In the genomic region with DNA sequence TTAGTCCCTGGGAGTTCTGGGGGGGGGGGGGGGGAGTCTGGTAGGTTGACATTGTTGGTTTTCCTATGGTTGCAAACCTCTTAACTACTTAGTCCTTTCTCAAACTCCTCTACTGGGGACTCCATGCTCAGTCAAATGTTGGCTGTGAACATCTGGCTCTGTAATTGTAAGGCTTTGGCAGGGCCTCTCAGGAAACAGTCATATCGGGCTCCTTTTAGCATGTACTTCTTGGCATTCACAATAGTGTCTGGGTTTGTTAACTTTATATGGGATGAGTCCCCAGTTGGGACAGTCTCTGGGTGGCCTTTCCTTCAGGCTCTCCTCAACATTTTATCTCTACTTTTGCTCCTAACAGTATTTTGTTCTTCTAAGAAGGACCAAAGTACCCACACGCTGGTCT, we compare ENCODE assay signal across 22 mouse cellular contexts.
"Had no signal": no experiment of that assay in that cellular context is flagged by ENCODE, and none has a peak within 500 bp of the region (broad histone marks: within the 10 kb centered on the region; RNA-seq: fewer than 3 reads in every experiment).

No protein-coding gene starts in this region.

- H3K9me3 ChIP-seq: lung, embryonic 15.5 days; midbrain, embryonic 13.5 days; midbrain, embryonic 15.5 days; neural tube, embryonic 13.5 days; neural tube, embryonic 15.5 days had no signal

- H3K36me3 ChIP-seq: lung, embryonic 15.5 days; midbrain, embryonic 13.5 days; midbrain, embryonic 15.5 days; neural tube, embryonic 13.5 days; neural tube, embryonic 15.5 days had no signal

- H3K9ac ChIP-seq: liver, postnatal 0 days; lung, embryonic 15.5 days; midbrain, embryonic 13.5 days; midbrain, embryonic 15.5 days; neural tube, embryonic 13.5 days; neural tube, embryonic 15.5 days had no signal

- H3K4me2 ChIP-seq: lung, embryonic 15.5 days; midbrain, embryonic 11.5 days; midbrain, embryonic 13.5 days; midbrain, embryonic 15.5 days; neural tube, embryonic 13.5 days; neural tube, embryonic 15.5 days had no signal

- H3K27ac ChIP-seq: lung, embryonic 15.5 days; macrophage; midbrain, embryonic 13.5 days; midbrain, embryonic 15.5 days; neural tube, embryonic 13.5 days; neural tube, embryonic 15.5 days had no signal

- DNase-seq: liver, postnatal 0 days; lung, adult 2 months; lung, postnatal 14 days; lung, postnatal 36 days; retina, postnatal 1 day; right cerebral cortex, adult 18-20 months; right cerebral cortex, postnatal 25 days; right cerebral cortex, postnatal 4 days; spleen, adult 18-20 months; thymus, adult 18-20 months; thymus, postnatal 14 days; thymus, postnatal 36 days had no signal

- ATAC-seq: liver, postnatal 0 days; lung, postnatal 0 days; midbrain, embryonic 13.5 days; midbrain, embryonic 15.5 days had no signal

- H3K4me3 ChIP-seq: lung, embryonic 15.5 days; megakaryocyte, embryonic 14.5 days; midbrain, embryonic 13.5 days; midbrain, embryonic 15.5 days; myocyte; neural tube, embryonic 13.5 days; neural tube, embryonic 15.5 days had no signal

- H3K4me1 ChIP-seq: lung, embryonic 15.5 days; megakaryocyte, embryonic 14.5 days; midbrain, embryonic 13.5 days; midbrain, embryonic 15.5 days; neural tube, embryonic 13.5 days; neural tube, embryonic 15.5 days had no signal

- H3K27me3 ChIP-seq: lung, embryonic 15.5 days; megakaryocyte, embryonic 14.5 days; midbrain, embryonic 13.5 days; midbrain, embryonic 15.5 days; neural tube, embryonic 13.5 days; neural tube, embryonic 15.5 days had no signal
